Mouse (Mus musculus): ENCODE measurements around the gene Cwc22. TPM values are rescaled to one million over a fixed set of nuclear protein-coding genes. Genes with fewer than 3 reads are reported as not detected.

Gene Cwc22
- total RNA-seq, 2 experiments from 2014 or later: 22.6 to 23.9 TPM

GRCm38 (mm10) chr2:77923182-77923581 lies 23.0 kb downstream of the Cwc22 start:
- DNase-seq: no peak

GRCm38 (mm10) chr2:77921307-77921706 lies 24.9 kb downstream of the Cwc22 start:
- no peak for DNase-seq

GRCm38 (mm10) chr2:77920621-77921020 lies 25.6 kb downstream of the Cwc22 start:
- DNase-seq: no peak

DNA sequence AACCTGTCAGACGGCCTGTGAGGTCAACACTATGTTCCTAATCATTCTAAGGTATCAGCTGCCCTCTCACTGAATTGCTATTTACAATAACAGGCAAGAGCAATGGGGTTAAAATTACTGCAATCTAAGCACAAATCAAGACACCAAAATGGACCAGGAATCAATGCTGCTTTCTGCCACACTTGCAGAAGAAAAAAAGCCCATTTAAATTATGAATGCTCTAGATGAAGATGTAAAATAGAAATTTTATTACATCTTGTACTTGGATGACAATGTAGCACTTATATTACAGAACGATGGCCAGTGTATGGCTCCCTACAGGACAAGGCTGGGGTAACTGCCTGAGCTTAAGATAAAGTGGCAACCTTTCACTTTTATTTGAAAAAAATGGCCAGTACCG lies 27.7 kb downstream of the Cwc22 start:
- DNase-seq: no peak

- no peak for DNase-seq
These were observed 28.2 kb downstream of the Cwc22 start for GRCm38 (mm10) chr2:77918006-77918405.

- no peak for DNase-seq
These were observed 28.8 kb downstream of the Cwc22 start for GRCm38 (mm10) chr2:77917360-77917734.

- no peak for DNase-seq
These were observed 29.4 kb downstream of the Cwc22 start for GRCm38 (mm10) chr2:77916586-77917359.

- DNase-seq: no peak
These were observed 31.0 kb downstream of the Cwc22 start for GRCm38 (mm10) chr2:77915187-77915586.

- no peak for DNase-seq
These were observed 32.5 kb downstream of the Cwc22 start for GRCm38 (mm10) chr2:77913628-77914027.

- DNase-seq: no peak
These were observed 34.0 kb downstream of the Cwc22 start for GRCm38 (mm10) chr2:77912197-77912596.

- no peak for DNase-seq
These were observed 34.7 kb downstream of the Cwc22 start for GRCm38 (mm10) chr2:77911452-77911851.

DNA sequence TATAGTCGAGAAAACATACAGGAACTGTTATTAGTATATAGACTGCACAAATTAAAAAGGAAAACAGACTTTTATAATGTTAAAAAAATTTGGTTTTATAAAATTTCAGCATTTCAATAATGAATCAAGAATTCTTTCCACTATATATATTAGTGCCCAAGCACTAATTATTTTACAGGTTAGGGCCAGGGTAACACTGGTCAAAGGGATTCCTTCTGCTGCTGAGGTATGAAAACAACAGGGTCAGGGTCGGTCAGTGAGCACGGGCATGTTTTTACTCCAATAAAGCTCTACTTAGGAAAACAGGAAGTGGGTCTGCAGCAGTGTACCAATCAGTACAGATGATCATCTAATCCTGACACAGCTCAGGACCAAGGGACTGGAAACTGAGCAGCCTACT lies 36.0 kb downstream of the Cwc22 start:
- DNase-seq: no peak

DNA sequence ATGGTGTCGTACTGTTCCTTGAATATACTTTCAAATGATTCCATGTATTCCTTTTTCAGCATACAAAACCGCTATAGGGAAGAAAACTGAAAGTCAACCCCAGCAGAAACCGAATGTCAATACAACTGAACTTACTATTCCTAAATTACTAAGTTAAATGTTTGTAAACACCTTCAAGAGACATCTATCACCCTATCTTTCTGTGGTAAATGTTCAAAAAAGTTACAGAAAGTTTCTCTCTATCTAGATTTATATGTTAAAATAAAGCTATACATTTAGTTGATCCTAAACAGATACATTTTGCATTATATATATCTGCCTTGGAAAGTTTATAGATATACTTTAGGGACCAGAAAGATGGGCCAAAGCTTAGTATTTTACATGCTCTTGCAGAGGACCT lies 39.0 kb downstream of the Cwc22 start:
- DNase-seq: no peak

DNA sequence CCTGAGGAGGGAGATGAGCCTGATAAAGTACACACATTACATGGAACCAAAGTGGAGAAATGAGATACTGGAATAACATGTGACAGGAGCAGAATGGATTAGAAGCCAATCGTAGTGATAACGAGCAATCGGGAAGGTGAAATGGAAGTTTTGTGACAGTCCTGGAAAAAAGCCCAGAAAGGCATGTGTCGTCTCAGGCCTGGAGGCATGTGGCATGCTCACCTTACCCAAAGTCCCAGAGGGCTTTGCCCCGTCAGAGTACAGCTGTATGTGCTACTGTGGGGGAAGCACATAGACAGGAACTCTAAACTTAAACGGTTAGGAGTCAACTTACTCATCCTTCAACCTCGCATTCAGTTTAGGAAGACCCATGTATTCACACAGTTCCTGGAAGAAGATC lies 41.2 kb downstream of the Cwc22 start:
- no peak for DNase-seq

DNA sequence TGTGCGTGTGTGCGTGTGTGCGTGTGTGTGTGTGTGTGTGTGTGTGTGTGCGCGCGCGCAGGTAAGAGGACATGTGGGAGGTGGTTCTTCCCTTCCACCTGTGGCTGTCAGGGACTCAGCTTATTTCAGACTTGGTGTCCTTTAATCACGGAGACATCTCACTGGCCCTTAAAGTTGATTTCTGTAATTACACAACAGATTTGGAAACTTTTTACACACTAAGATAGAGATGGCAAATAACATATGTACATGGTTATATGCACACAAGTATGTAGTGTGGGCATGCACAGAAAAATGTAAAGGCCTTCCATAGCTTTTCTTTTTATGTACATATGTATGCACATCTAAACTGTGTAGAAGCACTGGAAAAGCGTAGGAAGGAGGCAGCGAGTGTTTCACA lies 41.7 kb downstream of the Cwc22 start:
- no peak for DNase-seq

DNA sequence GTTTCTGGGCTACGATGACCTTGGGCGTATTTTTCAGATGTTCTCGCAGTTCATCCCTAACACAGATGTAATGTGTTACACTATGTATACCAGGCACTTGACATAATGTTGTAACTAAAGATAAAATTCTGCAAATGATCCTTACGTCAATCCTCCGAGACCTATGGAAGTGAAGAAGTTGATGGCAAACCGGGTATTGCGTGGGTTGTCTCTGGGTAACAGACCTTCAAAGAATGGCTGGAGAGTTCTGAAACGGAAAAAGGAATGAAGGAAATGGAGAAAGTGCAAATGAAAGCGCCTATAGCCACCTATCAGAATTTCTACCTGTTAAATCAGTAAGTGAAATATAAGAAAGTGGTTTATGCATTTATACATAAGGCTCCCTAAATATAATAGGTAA lies 42.2 kb downstream of the Cwc22 start:
- no peak for DNase-seq

DNA sequence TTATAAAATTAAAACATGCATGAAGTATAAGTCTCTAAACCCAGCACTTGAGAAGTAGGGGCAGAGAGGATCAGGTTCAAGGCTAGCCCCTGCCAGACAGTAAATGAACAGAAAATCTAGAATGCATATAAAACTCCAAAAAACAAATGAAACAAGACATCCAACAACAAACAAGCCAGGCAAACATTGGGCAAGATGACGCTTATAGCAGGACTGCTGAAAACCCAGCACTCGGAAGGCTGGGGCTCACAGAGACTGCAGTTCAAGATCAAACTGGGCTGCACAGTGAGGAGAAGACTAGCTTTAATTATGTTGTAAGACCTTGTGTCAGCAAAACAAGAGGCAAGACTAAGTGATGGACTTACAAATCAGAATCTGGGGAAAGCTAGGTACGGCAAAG lies 43.1 kb downstream of the Cwc22 start:
- no peak for DNase-seq

- DNase-seq: no peak
These were observed 44.9 kb downstream of the Cwc22 start for GRCm38 (mm10) chr2:77901269-77901668.

DNA sequence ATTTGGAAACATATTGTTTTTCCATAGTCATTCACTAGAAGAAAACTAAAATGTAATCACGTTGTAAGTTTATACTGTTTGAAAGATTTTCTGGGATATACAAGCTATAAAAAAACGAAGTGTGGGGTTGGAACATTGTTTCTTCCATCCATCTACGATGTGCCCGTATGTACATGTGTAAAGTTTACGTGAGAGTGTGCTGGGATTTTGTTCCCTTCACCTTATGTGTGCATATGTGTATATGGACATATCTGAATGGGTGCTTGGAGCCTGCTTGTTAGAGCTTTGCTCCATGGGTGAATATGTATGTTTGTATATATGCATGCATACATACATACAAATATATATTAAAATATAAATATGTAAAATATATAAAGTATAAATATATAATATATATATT lies 45.4 kb downstream of the Cwc22 start:
- no peak for DNase-seq

DNA sequence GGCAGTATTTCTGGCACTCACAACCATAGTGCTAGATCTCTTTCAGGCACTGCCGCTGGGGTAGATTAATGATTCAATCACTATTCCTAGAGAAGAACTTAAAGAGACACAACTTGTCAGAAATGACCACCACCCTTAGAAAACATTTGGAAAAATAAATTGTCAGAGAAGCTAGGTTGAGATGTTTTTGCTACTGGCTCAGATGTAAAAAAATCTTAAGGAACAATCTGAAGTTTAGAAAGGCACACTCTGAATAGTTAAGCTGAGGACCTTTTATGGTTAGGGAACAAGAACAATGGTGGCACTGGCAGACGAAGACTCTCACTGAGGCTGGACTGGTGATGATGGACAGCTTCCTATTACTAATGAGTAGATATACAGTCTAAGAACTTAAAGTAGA lies 46.1 kb downstream of the Cwc22 start:
- DNase-seq: no peak

DNA sequence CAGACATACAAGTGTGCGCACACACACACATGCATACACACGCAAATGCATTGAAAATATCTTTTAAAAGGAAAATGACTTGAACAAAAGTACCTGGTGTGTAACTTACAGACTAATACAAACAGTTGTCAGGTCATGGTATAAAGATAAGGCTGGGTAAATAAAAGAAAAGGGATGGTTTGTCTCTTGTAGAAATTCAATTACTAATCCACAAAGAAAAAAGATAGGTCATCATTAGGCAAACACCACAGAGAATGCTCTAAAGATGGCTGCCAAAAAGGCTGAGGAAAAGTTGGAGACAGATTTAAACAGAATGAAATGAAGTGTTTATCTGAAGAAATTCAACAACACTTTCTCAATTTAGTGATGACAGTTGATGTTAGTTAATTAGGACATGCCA lies 47.7 kb downstream of the Cwc22 start:
- DNase-seq: no peak

DNA sequence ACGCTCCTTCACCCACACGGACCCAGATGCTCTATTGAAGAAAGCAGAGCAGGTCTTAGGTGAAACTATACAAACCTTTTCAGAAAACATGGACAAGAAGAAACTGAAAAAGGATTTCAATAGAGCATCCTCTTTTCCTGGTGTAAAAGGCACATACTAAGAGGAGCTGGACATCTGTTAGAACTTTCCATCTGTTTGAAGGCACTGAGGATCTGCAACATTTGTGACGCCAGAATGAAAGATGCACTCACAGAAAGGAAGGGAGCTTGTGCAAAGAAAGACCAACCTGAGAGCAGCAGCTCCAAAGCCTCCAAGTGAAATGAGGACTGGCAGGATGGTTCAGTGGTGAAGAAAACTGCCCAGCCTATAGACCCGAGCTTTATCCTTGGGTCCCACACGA lies 48.2 kb downstream of the Cwc22 start:
- no peak for DNase-seq

GRCm38 (mm10) chr2:77897558-77897899 lies 48.6 kb downstream of the Cwc22 start:
- no peak for DNase-seq

GRCm38 (mm10) chr2:77896843-77897557 lies 49.2 kb downstream of the Cwc22 start:
- no peak for DNase-seq
